Mouse (Mus musculus): ENCODE data around the gene Dner. TPM values are rescaled to one million over a fixed set of nuclear protein-coding genes. Genes with fewer than 3 reads are reported as not detected.

Gene Dner
- total and polyA plus RNA-seq, 3 experiments = 0.05 to 0.43 (median 0.23) TPM

GRCm38 (mm10) chr1:84621308-84621707 lies 74.7 kb downstream of the Dner start:
- Histone ChIP-seq H3K36me3 (ENCODE audit: control insufficient read depth, insufficient read depth, low read length) (peaks cover 2% of the 10 kb centered on the region; the same call in 1 of the 2 replicates), H3K4me3 (no peak overlapping the region), H3K27me3 (ENCODE audit: control insufficient read depth, insufficient read depth, low read length) (no peaks in the 10 kb centered on the region), H3K4me1 (ENCODE audit: control insufficient read depth, insufficient read depth, low read length) (peaks cover 3% of the 10 kb centered on the region), H3K9ac (ENCODE audit: low read depth, low read length) (no peak overlapping the region), H3K27ac (no peak overlapping the region), H3K79me2 (replicated peaks; ENCODE audit: control insufficient read depth, insufficient read depth, low read length) (no peaks in the 10 kb centered on the region)
- intact Hi-C loops (cut with DNase I) = no loop called here
- DNase-seq = no peak
- TF ChIP-seq CTCF (IDR thresholded peaks at IDR 0.05) = no peak
- TF ChIP-seq EP300 (IDR thresholded peaks at IDR 0.05; ENCODE audit: insufficient read depth, low read depth, low read length) = no peak
- TF ChIP-seq POLR2A (IDR thresholded peaks at IDR 0.05; ENCODE audit: insufficient read depth, low read depth, low read length) = no peak
- WGBS = 84% methylated on average over 3 of the region's 3 CpGs

- Histone ChIP-seq H3K27me3 (ENCODE audit: control insufficient read depth, insufficient read depth, low read length) (no peaks in the 10 kb centered on the region), H3K4me1 (ENCODE audit: control insufficient read depth, insufficient read depth, low read length) (peaks cover 3% of the 10 kb centered on the region), H3K27ac (no peak overlapping the region), H3K36me3 (ENCODE audit: control insufficient read depth, insufficient read depth, low read length) (peaks cover 2% of the 10 kb centered on the region; the same call in 1 of the 2 replicates), H3K79me2 (replicated peaks; ENCODE audit: control insufficient read depth, insufficient read depth, low read length) (no peaks in the 10 kb centered on the region), H3K9ac (ENCODE audit: low read depth, low read length) (no peak overlapping the region), H3K4me3 (no peak overlapping the region)
- DNase-seq = no peak
- intact Hi-C loops (cut with DNase I) = no loop called here
- WGBS = 34% methylated on average over 16 of the region's 16 CpGs
- TF ChIP-seq POLR2A (IDR thresholded peaks at IDR 0.05; ENCODE audit: insufficient read depth, low read depth, low read length) = no peak
- TF ChIP-seq EP300 (IDR thresholded peaks at IDR 0.05; ENCODE audit: insufficient read depth, low read depth, low read length) = no peak
- TF ChIP-seq CTCF (IDR thresholded peaks at IDR 0.05) = no peak
These were observed 76.8 kb downstream of the Dner start for GRCm38 (mm10) chr1:84619131-84619760.

DNA sequence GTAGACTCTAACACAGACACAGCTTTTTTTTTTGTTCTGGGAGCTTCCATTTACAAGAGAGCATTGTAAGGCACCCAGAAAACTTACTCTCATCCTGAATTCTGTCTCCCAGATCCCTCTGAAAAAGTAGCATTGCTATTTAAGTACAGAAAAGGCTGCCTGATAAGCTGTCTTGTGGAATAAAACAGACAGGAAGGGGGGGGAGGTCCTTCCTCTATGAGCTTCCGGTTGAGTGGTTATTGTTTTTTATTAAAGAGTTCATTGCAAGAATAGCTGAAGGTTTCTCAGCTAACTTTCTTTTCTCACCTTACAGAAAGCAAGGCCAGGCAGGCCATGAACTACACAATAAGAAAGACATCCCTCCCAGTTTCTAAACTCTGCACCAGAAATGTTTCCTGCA lies 77.9 kb downstream of the Dner start:
- H3K4me3 ChIP-seq = no peak overlapping the region
- 33% methylated on average over 1 of the region's 1 CpGs for WGBS
- no peaks in the 10 kb centered on the region for H3K79me2 ChIP-seq (replicated peaks; ENCODE audit: control insufficient read depth, insufficient read depth, low read length)
- H3K9ac ChIP-seq (ENCODE audit: low read depth, low read length) = no peak overlapping the region
- no peak for DNase-seq
- H3K27me3 ChIP-seq (ENCODE audit: control insufficient read depth, insufficient read depth, low read length) = no peaks in the 10 kb centered on the region
- peaks cover 3% of the 10 kb centered on the region for H3K4me1 ChIP-seq (ENCODE audit: control insufficient read depth, insufficient read depth, low read length)
- H3K27ac ChIP-seq = no peak overlapping the region; the same call in 1 of the 2 replicates
- intact Hi-C loops (cut with DNase I) = no loop called here
- peaks cover 2% of the 10 kb centered on the region; the same call in 1 of the 2 replicates for H3K36me3 ChIP-seq (ENCODE audit: control insufficient read depth, insufficient read depth, low read length)
- no peak for TF ChIP-seq POLR2A (IDR thresholded peaks at IDR 0.05; ENCODE audit: insufficient read depth, low read depth, low read length)
- no peak for TF ChIP-seq EP300 (IDR thresholded peaks at IDR 0.05; ENCODE audit: insufficient read depth, low read depth, low read length)
- TF ChIP-seq CTCF (IDR thresholded peaks at IDR 0.05) = no peak

- Histone ChIP-seq H3K9ac (ENCODE audit: low read depth, low read length) (no peak overlapping the region), H3K27me3 (ENCODE audit: control insufficient read depth, insufficient read depth, low read length) (no peaks in the 10 kb centered on the region)
These were observed 79.9 kb downstream of the Dner start for GRCm38 (mm10) chr1:84616133-84616532.

GRCm38 (mm10) chr1:84614596-84614995 lies 81.4 kb downstream of the Dner start:
- no peak for DNase-seq
- H3K27me3 ChIP-seq (ENCODE audit: control insufficient read depth, insufficient read depth, low read length) = no peaks in the 10 kb centered on the region
- WGBS = 33% methylated on average over 7 of the region's 7 CpGs
- H3K4me3 ChIP-seq = no peak overlapping the region
- no peak for TF ChIP-seq EP300 (IDR thresholded peaks at IDR 0.05; ENCODE audit: insufficient read depth, low read depth, low read length)
- TF ChIP-seq POLR2A (IDR thresholded peaks at IDR 0.05; ENCODE audit: insufficient read depth, low read depth, low read length) = no peak
- no peak for TF ChIP-seq CTCF (IDR thresholded peaks at IDR 0.05)
- no peak overlapping the region for H3K27ac ChIP-seq
- H3K36me3 ChIP-seq (ENCODE audit: control insufficient read depth, insufficient read depth, low read length) = peaks cover 2% of the 10 kb centered on the region; the same call in 1 of the 2 replicates
- peaks cover 3% of the 10 kb centered on the region for H3K4me1 ChIP-seq (ENCODE audit: control insufficient read depth, insufficient read depth, low read length)
- H3K9ac ChIP-seq (ENCODE audit: low read depth, low read length) = no peak overlapping the region
- H3K79me2 ChIP-seq (replicated peaks; ENCODE audit: control insufficient read depth, insufficient read depth, low read length) = no peaks in the 10 kb centered on the region
- intact Hi-C loops (cut with DNase I) = no loop called here

More at GRCm38 (mm10) chr1:84616133-84616532, 79.9 kb downstream of the Dner start:
- intact Hi-C loops (cut with DNase I) = no loop called here
- H3K79me2 ChIP-seq (replicated peaks; ENCODE audit: control insufficient read depth, insufficient read depth, low read length) = no peaks in the 10 kb centered on the region
- TF ChIP-seq EP300 (IDR thresholded peaks at IDR 0.05; ENCODE audit: insufficient read depth, low read depth, low read length) (no peak), POLR2A (IDR thresholded peaks at IDR 0.05; ENCODE audit: insufficient read depth, low read depth, low read length) (no peak), CTCF (IDR thresholded peaks at IDR 0.05) (no peak)
- no peak overlapping the region for H3K4me3 ChIP-seq
- peaks cover 3% of the 10 kb centered on the region for H3K4me1 ChIP-seq (ENCODE audit: control insufficient read depth, insufficient read depth, low read length)
- peaks cover 2% of the 10 kb centered on the region; the same call in 1 of the 2 replicates for H3K36me3 ChIP-seq (ENCODE audit: control insufficient read depth, insufficient read depth, low read length)
- H3K27ac ChIP-seq = no peak overlapping the region
- no peak for DNase-seq

DNA sequence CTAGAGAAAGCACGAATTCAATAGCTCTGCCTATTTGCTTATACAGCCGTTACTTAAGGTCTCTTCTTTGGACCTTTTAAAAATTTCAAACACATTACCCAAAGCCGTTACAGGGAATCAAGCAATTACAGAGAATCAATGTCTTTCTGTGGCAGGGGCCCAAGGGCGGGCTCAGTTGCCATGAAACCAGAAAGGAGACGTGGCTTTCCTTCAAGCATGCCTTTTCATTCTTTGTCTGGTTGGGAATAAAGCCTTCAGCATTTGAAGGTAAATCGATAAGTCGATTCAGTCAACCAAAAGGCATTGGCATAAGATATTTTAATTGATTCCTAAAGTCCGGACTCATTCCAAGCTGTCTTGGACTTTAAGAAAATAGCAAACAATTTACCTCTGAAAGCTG lies 82.9 kb downstream of the Dner start:
- WGBS = 91% methylated on average over 8 of the region's 8 CpGs
- Histone ChIP-seq H3K4me1 (ENCODE audit: control insufficient read depth, insufficient read depth, low read length) (no peaks in the 10 kb centered on the region; the same call in none of the 2 replicates), H3K36me3 (ENCODE audit: control insufficient read depth, insufficient read depth, low read length) (peaks cover 2% of the 10 kb centered on the region; the same call in 1 of the 2 replicates), H3K27me3 (ENCODE audit: control insufficient read depth, insufficient read depth, low read length) (no peaks in the 10 kb centered on the region), H3K27ac (no peak overlapping the region), H3K9ac (ENCODE audit: low read depth, low read length) (no peak overlapping the region), H3K79me2 (replicated peaks; ENCODE audit: control insufficient read depth, insufficient read depth, low read length) (no peaks in the 10 kb centered on the region), H3K4me3 (no peak overlapping the region)
- intact Hi-C loops (cut with DNase I) = no loop called here
- no peak for TF ChIP-seq CTCF (IDR thresholded peaks at IDR 0.05)
- TF ChIP-seq EP300 (IDR thresholded peaks at IDR 0.05; ENCODE audit: insufficient read depth, low read depth, low read length) = no peak
- TF ChIP-seq POLR2A (IDR thresholded peaks at IDR 0.05; ENCODE audit: insufficient read depth, low read depth, low read length) = no peak
- DNase-seq = no peak
